Mouse (Mus musculus) ES-E14 (cell line): ENCODE data around the gene Cmtm3.
"Not testable (repeated sequence)": the region's sequence is repeated elsewhere in the genome, so short reads cannot be mapped to it uniquely, and the experiment has no call there.

Experiments
- CHD2 ChIP-seq: IDR thresholded peaks from 2 replicates; pipeline ENCODE4 v1.6.1; 2014; ENCODE audit warnings: mild to moderate bottlenecking, low read depth, low read length, inconsistent platforms
- HCFC1 ChIP-seq: IDR thresholded peaks from 2 replicates; pipeline ENCODE4 v1.6.1; 2012; ENCODE audit warnings: low read length, inconsistent platforms, borderline replicate concordance; ENCODE audit not compliant: insufficient read depth
- MAFK ChIP-seq: IDR thresholded peaks from 2 replicates; pipeline ENCODE4 v1.6.1; 2014; ENCODE audit warnings: mild to moderate bottlenecking, low read depth, low read length, inconsistent platforms; ENCODE audit not compliant: insufficient read depth
- ZC3H11A ChIP-seq: IDR thresholded peaks from 2 replicates; pipeline ENCODE4 v1.6.1; 2012; ENCODE audit warnings: low read depth, mild to moderate bottlenecking, inconsistent platforms, low read length, borderline replicate concordance
- ZNF384 ChIP-seq: IDR thresholded peaks from 2 replicates; pipeline ENCODE4 v1.6.1; 2012; ENCODE audit warnings: low read depth, low read length, inconsistent platforms

- not testable (repeated sequence) for TF ChIP-seq CHD2, MAFK, ZNF384, ZC3H11A, HCFC1
These were observed 46.1 kb upstream of the Cmtm3 start, which contains the start of gene Cmtm2a for GRCm38 (mm10) chr8:104293081-104293480.
